Mouse (Mus musculus) B cell, adult (primary cell): ENCODE data around the gene Rtl1. TPM values are rescaled to one million over a fixed set of nuclear protein-coding genes. Genes with fewer than 3 reads are reported as not detected.

Experiments
- total RNA-seq: library from RNA; stranded (reverse); gene quantifications from 4 replicates; pipeline ENCODE4 v1.2.4, GENCODE M21; 2023; ENCODE audit not compliant: inconsistent age

The Rtl1 gene
- not detected in 4 replicates for total RNA-seq

DNA sequence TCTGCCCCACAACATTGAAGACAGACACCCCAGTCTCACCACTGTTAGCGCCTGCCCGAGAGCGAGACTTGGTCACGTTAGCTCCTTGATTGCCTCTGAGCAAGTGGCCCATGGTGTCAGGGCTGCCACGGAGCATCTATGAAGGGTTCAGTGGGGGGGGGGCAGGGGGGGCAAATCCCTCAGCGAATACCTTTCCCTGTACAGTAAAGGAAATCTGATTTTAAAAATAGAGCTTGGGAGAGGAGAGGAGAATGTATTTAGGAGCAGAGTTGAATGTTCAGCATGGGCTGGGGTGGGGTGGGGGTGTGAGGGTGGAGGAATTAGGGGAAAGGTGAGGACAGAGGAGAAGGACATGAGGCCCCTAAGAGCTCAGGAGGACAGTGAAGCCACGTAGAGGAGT lies at the start of gene Rtl1:
Gene Rtl1 (minus strand): TSS at position 101 of the 400 bp plus-strand sequence.

Other genes starting within 250 kb of the Rtl1 start
- 0.38 to 2.6 TPM (median 1.7 TPM) in 3 of 4 replicates, not detected in the other for gene Dlk1, start 147.5 kb downstream of the Rtl1 start, total RNA-seq